Mouse (Mus musculus): ENCODE results near the gene Mylk2. TPM values are rescaled to one million over a fixed set of nuclear protein-coding genes. Genes with fewer than 3 reads are reported as not detected.

The Mylk2 gene
- total and polyA plus RNA-seq, 3 experiments: not detected

- no peaks in the 10 kb centered on the region for H3K9me3 ChIP-seq (replicated peaks; ENCODE audit: insufficient read depth, low read length)
- H3K4me1 ChIP-seq (ENCODE audit: control insufficient read depth in 1 of 2, insufficient read depth in 2 of 2, low read length in 2 of 2): no peaks in the 10 kb centered on the region
- peaks cover 0 to 1% of the 10 kb centered on the region in 2 experiments; a peak in 2 of 4 replicates for H3K27me3 ChIP-seq (ENCODE audit: control insufficient read depth in 1 of 2, insufficient read depth in 2 of 2, low read length in 2 of 2)
- H3K36me3 ChIP-seq (ENCODE audit: control insufficient read depth in 1 of 2, insufficient read depth in 2 of 2, low read length in 2 of 2): no peaks in the 10 kb centered on the region
- TF ChIP-seq JUND (IDR thresholded peaks at IDR 0.05; ENCODE audit: low read depth, low read length) (no peak), MEF2A (IDR thresholded peaks at IDR 0.05; ENCODE audit: extremely low read depth, insufficient replicate concordance, low read depth, low read length, poor library complexity, severe bottlenecking) (no peak), TAL1 (IDR thresholded peaks at IDR 0.05; ENCODE audit: low read length) (no peak), SIN3A (IDR thresholded peaks at IDR 0.05; ENCODE audit: low read length) (no peak), CHD2 (IDR thresholded peaks at IDR 0.05; ENCODE audit: low read length) (no peak), EP300 (IDR thresholded peaks at IDR 0.05; ENCODE audit: low read depth in 1 of 2, low read length in 2 of 2) (no peak), GABPA (IDR thresholded peaks at IDR 0.05; ENCODE audit: low read depth, low read length) (no peak), E2F4 (IDR thresholded peaks at IDR 0.05; ENCODE audit: borderline replicate concordance, low read depth, low read length) (no peak), NELFE (IDR thresholded peaks at IDR 0.05; ENCODE audit: low read depth, low read length) (no peak), HCFC1 (IDR thresholded peaks at IDR 0.05; ENCODE audit: low read depth, low read length) (no peak), TCF12 (IDR thresholded peaks at IDR 0.05; ENCODE audit: low read depth, low read length) (no peak), POLR2AphosphoS5 (IDR thresholded peaks at IDR 0.05; ENCODE audit: borderline replicate concordance, low read depth, low read length) (no peak), USF2 (IDR thresholded peaks at IDR 0.05; ENCODE audit: borderline replicate concordance in 1 of 2, insufficient read depth in 1 of 2, low read depth in 1 of 2, low read length in 2 of 2) (no peak), MAX (IDR thresholded peaks at IDR 0.05; ENCODE audit: low read length) (no peak), ZNF384 (IDR thresholded peaks at IDR 0.05; ENCODE audit: low read depth, low read length) (no peak), ZKSCAN1 (IDR thresholded peaks at IDR 0.05; ENCODE audit: low read depth, low read length) (no peak), MYC (IDR thresholded peaks at IDR 0.05; ENCODE audit: low read depth, low read length) (no peak), ZC3H11A (IDR thresholded peaks at IDR 0.05; ENCODE audit: low read depth, low read length) (no peak), ETS1 (IDR thresholded peaks at IDR 0.05; ENCODE audit: low read depth, low read length) (no peak), KAT2A (conservative IDR thresholded peaks at IDR 0.05; ENCODE audit: low read depth, low read length) (no peak)
- DNase-seq (ENCODE audit: low read depth, low spot score): no peak
- no peaks in the 10 kb centered on the region for H3K79me2 ChIP-seq (ENCODE audit: control insufficient read depth, insufficient read depth, low read length, poor library complexity)
- H3K9ac ChIP-seq (ENCODE audit: control insufficient read depth, low read depth, low read length, poor library complexity, severe bottlenecking): no peak overlapping the region
- H3K4me3 ChIP-seq (ENCODE audit: control insufficient read depth in 1 of 2, insufficient read depth in 1 of 2, low read depth in 2 of 2, low read length in 2 of 2): no peak overlapping the region
- H3K27ac ChIP-seq (ENCODE audit: control insufficient read depth, low read depth, low read length): no peak overlapping the region
These were observed 3.8 kb upstream of the Mylk2 start for GRCm38 (mm10) chr2:152907114-152907943.
